Mouse (Mus musculus) neutrophil, adult 83 days (primary cell): ENCODE measurements around the gene Pfkfb3. TPM values are rescaled to one million over a fixed set of nuclear protein-coding genes. Genes with fewer than 3 reads are reported as not detected.

Experiments used
- total RNA-seq, 2 experiments: library from RNA; stranded (reverse); gene quantifications; one replicate each; pipeline ENCODE4 v1.2.4; 2023

The Pfkfb3 gene
- 10 to 100 TPM; 57.9 to 59.2 TPM for total RNA-seq

DNA sequence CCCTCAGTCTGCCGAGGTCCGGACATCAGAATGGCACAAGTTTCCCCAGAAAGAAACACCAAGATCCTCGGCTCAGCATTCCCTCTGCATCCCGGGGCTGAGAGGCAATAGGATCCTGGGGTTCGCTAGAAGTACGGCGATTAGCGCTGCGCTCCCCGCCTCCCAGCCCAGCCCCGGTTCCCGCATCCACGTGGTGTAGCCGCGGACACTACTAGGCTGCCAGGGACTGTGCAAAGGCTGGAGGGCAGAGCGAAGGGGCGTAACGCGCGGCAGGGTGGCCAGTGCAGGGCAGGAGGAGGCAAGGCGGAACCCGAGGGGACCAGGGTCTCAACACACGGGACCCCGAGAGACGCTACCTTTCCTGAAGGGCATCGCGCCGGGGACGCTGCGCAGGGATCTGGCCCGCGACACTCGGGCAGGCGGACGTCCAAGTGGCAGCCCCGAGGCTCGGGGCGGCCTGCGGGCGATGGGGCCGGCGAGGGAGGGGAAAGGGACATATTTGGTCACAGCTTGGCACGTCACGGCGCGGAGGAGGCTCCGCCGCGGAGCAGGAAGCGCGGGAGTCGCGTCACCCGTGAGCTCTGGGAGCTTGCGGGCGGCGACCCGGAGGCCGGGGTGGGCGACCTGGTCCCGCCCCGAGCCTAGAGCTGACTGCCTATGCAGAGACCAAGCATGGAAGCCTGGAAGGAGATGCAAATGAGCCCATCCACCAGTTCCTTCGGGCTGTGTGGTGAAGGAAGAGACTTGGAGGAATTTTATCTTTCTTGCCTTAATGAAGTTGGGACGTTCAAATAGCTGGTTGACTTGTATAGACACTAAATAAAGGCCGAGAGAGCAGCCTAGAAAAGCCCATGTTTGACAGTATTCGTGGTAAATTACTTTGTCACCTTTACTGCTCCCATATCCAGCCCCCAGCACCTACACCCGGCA lies at the start of gene Pfkfb3:
Pfkfb3 (minus strand) TSS at position 607 of the 930 bp plus-strand sequence.

Other genes starting within 250 kb of the Pfkfb3 start
- gene Rbm17, start 50.1 kb upstream of the Pfkfb3 start, total RNA-seq: 10 to 100 TPM; 74.0 to 90.2 TPM
- gene Gm17490, start 72.2 kb upstream of the Pfkfb3 start, total RNA-seq: not detected
- under 1 TPM; 0.24 to 0.33 TPM for gene Il2ra, start 88.7 kb upstream of the Pfkfb3 start, total RNA-seq
- 1 to 10 TPM; 7.3 to 9.5 TPM for gene Il15ra, start 151.2 kb upstream of the Pfkfb3 start, total RNA-seq
- 10 to 100 TPM; 70.0 to 70.7 TPM for gene Fbh1, start 223.5 kb upstream of the Pfkfb3 start, total RNA-seq
- gene Ankrd16, start 223.8 kb upstream of the Pfkfb3 start, total RNA-seq: 10 to 100 TPM; 64.2 to 75.6 TPM